Mouse (Mus musculus): ENCODE measurements around the gene Mapkapk3. TPM values are rescaled to one million over a fixed set of nuclear protein-coding genes. Genes with fewer than 3 reads are reported as not detected.

The Mapkapk3 gene
- polyA plus RNA-seq, 1 experiment from 2014 or later, result 2.2 TPM

DNA sequence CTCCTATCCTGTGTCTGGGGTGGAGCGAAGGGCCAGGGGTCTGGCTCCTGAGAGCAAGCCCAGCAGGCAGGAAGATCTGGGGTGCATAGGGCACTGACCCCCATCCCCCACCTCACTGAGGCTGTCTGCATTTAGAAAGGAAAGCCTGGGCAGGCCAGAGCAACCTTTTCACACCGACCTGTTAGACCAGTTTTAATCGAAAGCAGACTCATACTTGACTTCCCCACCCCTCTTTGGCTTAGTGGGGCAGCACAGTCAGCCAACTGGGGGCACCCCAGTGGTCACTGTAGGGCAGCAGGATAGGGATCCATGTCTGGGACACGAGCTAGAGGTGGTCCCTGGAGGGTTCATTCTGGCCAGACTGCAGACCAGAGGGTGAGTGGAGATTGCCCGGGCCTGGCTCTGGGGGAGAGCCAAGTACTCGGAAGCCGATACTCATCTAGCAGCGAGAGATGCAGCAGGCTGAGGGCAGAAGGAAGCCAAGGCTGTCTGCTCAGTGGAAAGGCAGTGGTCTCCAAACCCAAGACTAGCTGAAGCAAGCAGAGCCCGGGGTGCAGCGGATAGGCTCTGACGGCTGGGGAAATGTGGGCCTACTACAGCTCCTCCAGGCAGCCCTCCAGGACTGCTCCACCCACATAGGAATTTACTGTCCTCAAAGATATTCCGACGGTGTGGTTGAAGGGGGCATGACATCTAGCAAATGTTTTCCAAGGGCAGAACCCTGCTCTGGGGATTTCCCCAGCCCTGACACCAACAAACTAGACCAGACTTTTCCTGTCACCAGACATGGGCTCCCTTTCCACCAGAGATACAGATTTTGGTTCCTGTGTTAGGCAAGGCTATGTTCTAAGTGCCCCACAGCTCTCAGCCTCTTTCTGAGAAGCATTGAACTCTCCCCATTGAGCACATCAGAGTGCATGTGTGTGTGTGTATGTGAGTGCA, 16.2 kb upstream of the Mapkapk3 start:
- no peaks in the 10 kb centered on the region for H3K27me3 ChIP-seq (replicated peaks)
- H3K27ac ChIP-seq (replicated peaks), result no peak overlapping the region
- no peaks in the 10 kb centered on the region for H3K4me1 ChIP-seq
- 67% methylated on average over 13 of the region's 13 CpGs for WGBS
- peaks cover 16% of the 10 kb centered on the region for H3K36me3 ChIP-seq
- no peak overlapping the region for H3K4me2 ChIP-seq
- no peak overlapping the region for H3K9ac ChIP-seq (replicated peaks)
- no peaks in the 10 kb centered on the region for H3K9me3 ChIP-seq (replicated peaks)
- no peak overlapping the region for H3K4me3 ChIP-seq (replicated peaks)
- no peak for ATAC-seq (ENCODE audit: low FRiP score)

- Histone ChIP-seq H3K27me3 (replicated peaks) (no peaks in the 10 kb centered on the region), H3K36me3 (peaks cover 23% of the 10 kb centered on the region), H3K9me3 (replicated peaks) (no peaks in the 10 kb centered on the region), H3K4me3 (replicated peaks) (no peak overlapping the region), H3K9ac (replicated peaks) (no peak overlapping the region), H3K4me2 (no peak overlapping the region), H3K4me1 (no peaks in the 10 kb centered on the region), H3K27ac (replicated peaks) (no peak overlapping the region)
- WGBS, result 87% methylated on average over 4 of the region's 4 CpGs
- ATAC-seq (ENCODE audit: low FRiP score), result no peak
Measured at GRCm38 (mm10) chr9:107305012-107305411, 15.3 kb upstream of the Mapkapk3 start.

DNA sequence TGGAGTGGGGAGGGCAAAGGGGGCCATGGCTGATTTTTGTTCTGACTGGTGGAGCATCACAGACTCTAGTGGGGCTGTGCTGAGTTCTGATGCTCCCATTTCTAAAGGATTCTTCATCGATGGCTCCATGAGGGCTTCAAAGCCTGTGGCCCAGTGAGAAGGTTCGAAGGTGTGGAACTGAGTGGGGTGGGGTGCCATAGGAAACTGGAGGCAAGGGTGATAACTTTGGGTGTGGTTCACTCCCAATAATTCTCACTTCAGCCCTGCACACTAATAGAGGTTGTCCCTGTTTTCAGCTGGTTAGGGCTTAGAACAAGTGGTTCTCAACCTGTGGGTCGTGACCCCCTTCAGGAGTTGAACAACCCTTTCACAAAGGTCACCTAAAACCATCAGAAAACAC, 14.7 kb upstream of the Mapkapk3 start:
- Histone ChIP-seq H3K27ac (replicated peaks) (no peak overlapping the region), H3K4me1 (no peaks in the 10 kb centered on the region), H3K9me3 (replicated peaks) (no peaks in the 10 kb centered on the region), H3K4me2 (no peak overlapping the region), H3K27me3 (replicated peaks) (no peaks in the 10 kb centered on the region), H3K36me3 (peaks cover 23% of the 10 kb centered on the region), H3K4me3 (replicated peaks) (no peak overlapping the region), H3K9ac (replicated peaks) (no peak overlapping the region)
- WGBS, result 95% methylated on average over 3 of the region's 3 CpGs
- ATAC-seq (ENCODE audit: low FRiP score), result no peak

DNA sequence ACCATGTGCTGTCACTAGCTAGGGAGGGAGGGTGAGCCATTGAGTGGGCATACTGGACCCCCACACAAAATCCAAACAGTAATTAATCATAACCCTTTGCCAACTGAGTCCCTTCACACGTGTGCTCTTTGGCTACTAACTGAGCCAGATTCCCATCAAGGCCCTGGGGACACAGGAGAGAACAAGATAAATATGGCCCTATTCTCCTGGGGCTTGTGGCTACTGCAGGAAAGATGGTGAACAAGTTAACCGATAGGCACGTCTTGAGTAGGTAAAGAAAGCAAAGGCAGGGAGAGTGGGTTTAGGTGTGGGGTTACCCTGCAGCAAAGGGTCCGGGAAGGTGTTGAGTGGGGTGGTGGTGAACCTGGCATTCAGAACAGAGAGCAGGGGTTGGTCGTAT, 14.2 kb upstream of the Mapkapk3 start:
- Histone ChIP-seq H3K9ac (replicated peaks) (no peak overlapping the region), H3K4me2 (no peak overlapping the region), H3K27me3 (replicated peaks) (no peaks in the 10 kb centered on the region), H3K27ac (replicated peaks) (no peak overlapping the region), H3K36me3 (peaks cover 23% of the 10 kb centered on the region), H3K9me3 (replicated peaks) (no peaks in the 10 kb centered on the region), H3K4me3 (replicated peaks) (no peak overlapping the region), H3K4me1 (0 out of 2 replicates have a peak, but pooled peaks cover under 1% of the 10 kb centered on the region)
- WGBS, result 88% methylated on average over 5 of the region's 5 CpGs
- no peak for ATAC-seq (ENCODE audit: low FRiP score)

- Histone ChIP-seq H3K27ac (replicated peaks) (no peak overlapping the region), H3K9me3 (replicated peaks) (no peaks in the 10 kb centered on the region), H3K4me3 (replicated peaks) (no peak overlapping the region), H3K4me2 (no peak overlapping the region), H3K27me3 (replicated peaks) (no peaks in the 10 kb centered on the region), H3K4me1 (peaks cover 7% of the 10 kb centered on the region), H3K36me3 (peaks cover 23% of the 10 kb centered on the region), H3K9ac (replicated peaks) (no peak overlapping the region)
- 83% methylated on average over 9 of the region's 9 CpGs for WGBS
- ATAC-seq (ENCODE audit: low FRiP score), result no peak
Measured at GRCm38 (mm10) chr9:107303121-107303820, 13.6 kb upstream of the Mapkapk3 start.

DNA sequence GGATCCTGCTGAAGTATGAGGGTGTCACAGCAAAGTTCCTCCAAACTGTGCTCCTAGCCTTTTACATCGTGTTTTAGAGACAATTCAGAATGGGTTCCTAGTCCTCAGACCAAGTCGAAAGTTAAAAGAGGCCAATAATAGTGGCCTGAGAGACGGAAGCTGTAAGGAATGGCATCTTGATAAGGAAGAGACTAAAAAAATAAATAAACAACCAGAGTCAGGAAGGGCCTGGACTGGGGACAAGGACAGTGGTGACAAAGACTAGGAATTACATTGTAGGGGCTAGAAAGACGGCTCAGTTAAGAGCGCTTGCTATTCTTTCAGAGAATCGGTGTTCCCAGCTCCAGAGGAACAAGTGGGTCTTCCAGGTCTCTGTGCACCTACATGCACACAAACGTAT, 12.9 kb upstream of the Mapkapk3 start:
- Histone ChIP-seq H3K9me3 (replicated peaks) (no peaks in the 10 kb centered on the region), H3K27ac (replicated peaks) (no peak overlapping the region), H3K9ac (replicated peaks) (no peak overlapping the region), H3K27me3 (replicated peaks) (no peaks in the 10 kb centered on the region), H3K4me2 (no peak overlapping the region), H3K4me1 (peaks cover 14% of the 10 kb centered on the region), H3K36me3 (peaks cover 23% of the 10 kb centered on the region), H3K4me3 (replicated peaks) (no peak overlapping the region)
- ATAC-seq (ENCODE audit: low FRiP score), result no peak
- WGBS, result 85% methylated on average over 7 of the region's 7 CpGs

DNA sequence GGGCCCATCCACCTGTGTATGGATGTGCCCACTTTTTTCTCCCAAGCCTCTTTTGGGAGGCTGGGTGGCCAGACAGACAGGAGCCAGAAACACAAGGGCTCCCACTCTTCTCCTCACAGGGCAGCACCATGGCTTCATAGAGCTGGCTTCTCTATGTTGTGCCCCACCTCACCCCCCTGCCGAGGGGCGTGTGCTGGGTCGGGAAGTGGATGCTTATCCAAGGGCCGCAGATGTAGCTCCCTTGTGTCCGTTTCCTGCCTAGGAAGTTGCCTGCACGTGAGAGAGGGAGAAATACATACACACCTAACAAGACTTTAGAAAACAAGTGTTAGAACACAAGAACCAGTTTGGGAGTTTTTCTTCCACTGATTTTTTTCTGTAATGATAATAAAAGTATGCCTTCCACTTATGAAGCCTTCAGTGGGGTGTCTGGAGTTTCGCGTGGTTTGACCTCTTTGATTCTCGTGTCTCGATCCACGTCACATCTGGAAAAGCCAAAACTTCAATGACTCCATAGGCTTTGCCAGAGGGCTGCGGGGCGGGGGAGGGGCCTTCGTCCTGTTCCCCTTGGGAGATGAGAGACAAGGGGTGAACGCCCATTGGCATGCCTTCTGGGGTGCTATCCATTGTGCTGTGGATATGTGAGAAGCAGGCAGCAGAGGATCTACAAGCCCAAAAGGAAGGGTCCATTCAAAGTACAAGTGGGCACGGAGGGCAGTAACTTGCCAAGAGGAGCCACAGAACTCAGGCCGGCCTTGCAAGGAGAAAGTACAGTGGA, 12.1 kb upstream of the Mapkapk3 start:
- peaks cover 22% of the 10 kb centered on the region for H3K4me1 ChIP-seq
- no peaks in the 10 kb centered on the region for H3K9me3 ChIP-seq (replicated peaks)
- no peak overlapping the region for H3K4me3 ChIP-seq (replicated peaks)
- no peak for ATAC-seq (ENCODE audit: low FRiP score)
- H3K27ac ChIP-seq (replicated peaks), result no peak overlapping the region
- no peaks in the 10 kb centered on the region for H3K27me3 ChIP-seq (replicated peaks)
- no peak overlapping the region for H3K9ac ChIP-seq (replicated peaks)
- no peak overlapping the region for H3K4me2 ChIP-seq
- peaks cover 23% of the 10 kb centered on the region for H3K36me3 ChIP-seq
- 87% methylated on average over 17 of the region's 17 CpGs for WGBS

DNA sequence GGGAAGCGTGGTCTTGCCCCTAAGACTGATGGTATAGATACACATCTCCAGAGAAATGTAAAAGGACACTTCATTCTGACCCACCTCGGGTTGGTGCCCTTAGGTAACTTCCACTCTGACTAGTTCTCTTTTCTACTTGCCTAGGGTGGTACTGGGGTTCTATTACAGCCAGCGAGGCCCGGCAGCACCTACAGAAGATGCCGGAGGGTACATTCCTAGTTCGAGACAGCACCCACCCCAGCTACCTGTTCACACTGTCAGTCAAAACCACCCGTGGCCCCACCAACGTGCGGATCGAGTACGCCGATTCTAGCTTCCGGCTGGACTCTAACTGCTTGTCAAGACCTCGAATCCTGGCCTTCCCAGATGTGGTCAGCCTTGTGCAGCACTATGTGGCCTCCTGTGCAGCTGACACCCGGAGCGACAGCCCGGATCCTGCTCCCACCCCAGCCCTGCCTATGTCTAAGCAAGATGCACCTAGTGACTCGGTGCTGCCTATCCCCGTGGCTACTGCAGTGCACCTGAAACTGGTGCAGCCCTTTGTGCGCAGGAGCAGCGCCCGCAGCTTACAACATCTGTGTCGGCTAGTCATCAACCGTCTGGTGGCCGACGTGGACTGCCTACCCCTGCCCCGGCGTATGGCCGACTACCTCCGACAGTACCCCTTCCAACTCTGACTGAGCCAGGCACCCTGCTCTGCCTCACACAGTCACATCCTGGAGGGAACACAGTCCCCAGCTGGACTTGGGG, 10.7 kb upstream of the Mapkapk3 start:
- H3K4me1 ChIP-seq, result peaks cover 25% of the 10 kb centered on the region
- H3K36me3 ChIP-seq, result peaks cover 23% of the 10 kb centered on the region
- no peak for ATAC-seq (ENCODE audit: low FRiP score)
- WGBS, result 94% methylated on average over 30 of the region's 30 CpGs
- H3K27me3 ChIP-seq (replicated peaks), result peaks cover 5% of the 10 kb centered on the region; the same call in 1 of the 2 replicates
- no peak overlapping the region for H3K9ac ChIP-seq (replicated peaks)
- no peak overlapping the region for H3K27ac ChIP-seq (replicated peaks)
- no peak overlapping the region for H3K4me2 ChIP-seq
- H3K9me3 ChIP-seq (replicated peaks), result no peaks in the 10 kb centered on the region
- H3K4me3 ChIP-seq (replicated peaks), result no peak overlapping the region

GRCm38 (mm10) chr9:107299783-107300182, 10.1 kb upstream of the Mapkapk3 start:
- no peak overlapping the region for H3K27ac ChIP-seq (replicated peaks)
- H3K9ac ChIP-seq (replicated peaks), result no peak overlapping the region
- H3K36me3 ChIP-seq, result peaks cover 23% of the 10 kb centered on the region
- H3K27me3 ChIP-seq (replicated peaks), result peaks cover 7% of the 10 kb centered on the region; the same call in 1 of the 2 replicates
- no peak for ATAC-seq (ENCODE audit: low FRiP score)
- no peaks in the 10 kb centered on the region for H3K9me3 ChIP-seq (replicated peaks)
- WGBS, result 89% methylated on average over 7 of the region's 7 CpGs
- H3K4me3 ChIP-seq (replicated peaks), result no peak overlapping the region
- no peak overlapping the region for H3K4me2 ChIP-seq
- H3K4me1 ChIP-seq, result peaks cover 25% of the 10 kb centered on the region

GRCm38 (mm10) chr9:107298876-107299275, 9.2 kb upstream of the Mapkapk3 start:
- Histone ChIP-seq H3K4me2 (no peak overlapping the region), H3K36me3 (peaks cover 23% of the 10 kb centered on the region), H3K4me3 (replicated peaks) (no peak overlapping the region), H3K27ac (replicated peaks) (no peak overlapping the region), H3K4me1 (peaks cover 25% of the 10 kb centered on the region), H3K9ac (replicated peaks) (no peak overlapping the region), H3K27me3 (replicated peaks) (peaks cover 7% of the 10 kb centered on the region; the same call in 1 of the 2 replicates), H3K9me3 (replicated peaks) (no peaks in the 10 kb centered on the region)
- ATAC-seq (ENCODE audit: low FRiP score), result no peak
- 91% methylated on average over 6 of the region's 6 CpGs for WGBS
